Mouse (Mus musculus) hindbrain, embryonic 14.5 days (tissue): Measurements from ENCODE around the gene Ntm. TPM values are rescaled to one million over a fixed set of nuclear protein-coding genes. Genes with fewer than 3 reads are reported as not detected.
A peak's percentile ranks its signal among the peaks of the same experiment; 100 is the strongest.

Experiments used
- ATAC-seq: fragments of 200-750 bp; cut with Nextera tagmentation; 2 replicates; pipeline ENCODE4 v1.8.0; 2017; ENCODE audit warnings: moderate number of reproducible peaks, mild to moderate bottlenecking, moderate TSS enrichment, moderate library complexity; ENCODE audit not compliant: low FRiP score
- DNase-seq: peaks from one replicate; pipeline ENCODE4 v3.0.0-alpha.2; 2015; ENCODE audit warnings: low spot score
- H3K27ac ChIP-seq: fragments of 300-500 bp; sonication (generic); 2 replicates; pipeline ENCODE4 v1.5.1; 2014; ENCODE audit warnings: mild to moderate bottlenecking, moderate library complexity
- H3K27me3 ChIP-seq: fragments of 300-500 bp; sonication (generic); 2 replicates; pipeline ENCODE4 v1.6.1; 2014; ENCODE audit warnings: mild to moderate bottlenecking, low read length, mixed read lengths; ENCODE audit not compliant: control insufficient read depth, insufficient read depth
- H3K36me3 ChIP-seq: fragments of 300-500 bp; sonication (generic); replicated peaks from 2 replicates; pipeline ENCODE4 v1.6.1; 2014; ENCODE audit not compliant: control insufficient read depth, insufficient read depth
- H3K4me1 ChIP-seq: fragments of 300-500 bp; sonication (generic); replicated peaks from 2 replicates; pipeline ENCODE4 v1.6.1; 2014; ENCODE audit warnings: antibody characterized with exemption, low read length, mixed read lengths; ENCODE audit not compliant: control insufficient read depth, insufficient read depth
- H3K4me2 ChIP-seq: fragments of 300-500 bp; sonication (generic); replicated peaks from 2 replicates; pipeline ENCODE4 v1.6.1; 2014; ENCODE audit warnings: mild to moderate bottlenecking, moderate library complexity
- H3K4me3 ChIP-seq: fragments of 300-500 bp; sonication (generic); replicated peaks from 2 replicates; pipeline ENCODE4 v1.5.1; 2014; ENCODE audit warnings: mild to moderate bottlenecking, low read length
- H3K9ac ChIP-seq: fragments of 300-500 bp; sonication (generic); 2 replicates; pipeline ENCODE4 v1.6.1; 2014
- H3K9me3 ChIP-seq: fragments of 300-500 bp; sonication (generic); 2 replicates; pipeline ENCODE4 v1.6.1; 2016; ENCODE audit warnings: low read length; ENCODE audit not compliant: control insufficient read depth
- WGBS: fragments of 180-500 bp; shearing (Covaris S2); extraction: QIAGEN DNeasy Blood & Tissue Kit; methylation state at CpG from one replicate; pipeline ENCODE4 v1.1.7; 2014; 5-methylcytosine and 5-hydroxymethylcytosine counted together
- polyA plus RNA-seq: library from polyadenylated mRNA; unstranded; fragments of >200 nt; fragmentation: Nextera tagmentation; extraction: Ambion mirVana; gene quantifications from 2 replicates; pipeline ENCODE4 v1.2.1, GENCODE M21; 2014

Gene Ntm
- polyA plus RNA-seq, 1 experiment from 2014 or later, result 196 TPM

DNA sequence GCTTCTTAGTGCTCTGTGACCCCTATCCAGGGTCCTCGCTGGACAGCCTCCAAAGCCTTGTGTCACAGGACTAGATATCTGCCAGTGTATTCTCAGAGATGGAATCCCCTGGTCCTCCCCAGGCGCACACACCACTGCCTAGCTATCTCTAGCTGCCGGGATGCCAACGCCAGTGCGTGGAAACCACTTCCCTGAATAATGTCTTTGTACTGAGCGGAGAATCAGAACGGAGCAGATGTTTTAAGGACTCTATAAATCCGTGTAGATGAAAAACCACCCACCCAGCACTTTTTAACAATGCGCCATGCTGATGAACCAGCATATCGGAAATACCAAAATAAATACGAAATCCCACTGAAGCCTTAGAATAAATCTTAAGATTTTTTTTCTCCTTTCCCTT, 384.7 kb downstream of the Ntm start:
- 68% methylated on average over 11 of the region's 11 CpGs for WGBS
- Histone ChIP-seq H3K36me3 (no peaks in the 10 kb centered on the region), H3K4me1 (peaks cover 11% of the 10 kb centered on the region; the same call in 1 of the 2 replicates), H3K4me2 (no peak overlapping the region), H3K9me3 (no peaks in the 10 kb centered on the region), H3K4me3 (no peak overlapping the region), H3K9ac (no peak overlapping the region), H3K27me3 (no peaks in the 10 kb centered on the region), H3K27ac (no peak overlapping the region)
- ATAC-seq, result no peak
- no peak for DNase-seq

DNA sequence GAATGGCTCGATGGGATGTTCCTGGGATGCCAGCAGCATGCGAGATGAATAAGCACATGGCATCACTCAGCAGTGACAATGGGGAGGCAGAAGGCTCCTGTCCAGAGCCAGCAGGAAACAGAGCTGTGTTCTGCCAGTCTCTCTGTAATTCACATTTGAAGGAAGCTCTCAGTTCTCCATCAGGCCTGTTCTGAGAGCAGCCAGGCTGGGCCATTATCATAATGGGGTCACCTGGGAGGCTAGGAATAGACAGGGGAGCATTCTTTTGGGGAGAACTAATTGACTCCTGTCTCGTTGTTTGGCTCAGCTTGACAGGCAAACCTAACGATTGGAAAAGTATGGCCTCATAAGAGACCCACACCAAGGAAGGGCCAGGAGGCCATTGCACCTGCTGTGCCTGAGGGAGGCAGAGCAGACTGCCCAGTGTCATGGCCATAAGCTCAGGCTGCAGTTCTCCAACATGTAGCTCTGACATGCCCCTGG, 386.8 kb downstream of the Ntm start:
- H3K9ac ChIP-seq, result no peak overlapping the region
- H3K4me1 ChIP-seq, result peaks cover 11% of the 10 kb centered on the region; the same call in 1 of the 2 replicates
- 19% methylated on average over 4 of the region's 4 CpGs for WGBS
- 0 out of 2 replicates have a peak overlapping the region, but pooled peaks have one; percentile 26 for H3K27ac ChIP-seq
- H3K4me3 ChIP-seq, result no peak overlapping the region
- no peaks in the 10 kb centered on the region for H3K36me3 ChIP-seq
- no peaks in the 10 kb centered on the region for H3K9me3 ChIP-seq
- no peak overlapping the region for H3K4me2 ChIP-seq
- H3K27me3 ChIP-seq, result no peaks in the 10 kb centered on the region
- DNase-seq (no peak), ATAC-seq (no peak)

DNA sequence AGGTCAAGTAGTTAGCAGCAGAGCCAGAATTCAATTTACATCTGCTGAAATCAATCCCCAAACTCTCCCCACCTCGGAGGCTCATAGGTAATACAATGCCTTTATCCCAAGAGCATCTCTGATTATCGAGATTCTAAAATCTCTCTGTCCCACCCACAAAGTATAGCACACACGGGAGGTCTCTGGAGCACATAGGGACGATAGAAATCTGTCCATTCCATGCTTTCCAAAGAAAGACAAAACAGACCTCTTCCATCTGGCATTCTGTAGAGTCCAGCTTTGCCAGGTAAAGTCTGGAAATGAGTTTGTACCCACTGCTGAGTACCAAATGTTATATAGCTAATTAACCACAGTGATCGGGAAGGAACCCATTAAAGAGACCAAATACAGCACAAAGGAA, 388.4 kb downstream of the Ntm start:
- no peak for DNase-seq
- H3K4me3 ChIP-seq, result no peak overlapping the region
- H3K36me3 ChIP-seq, result no peaks in the 10 kb centered on the region
- no peak overlapping the region for H3K9ac ChIP-seq
- H3K4me1 ChIP-seq, result peaks cover 11% of the 10 kb centered on the region; the same call in 1 of the 2 replicates
- 79% methylated on average over 5 of the region's 5 CpGs for WGBS
- no peak overlapping the region for H3K4me2 ChIP-seq
- no peak for ATAC-seq
- no peaks in the 10 kb centered on the region for H3K27me3 ChIP-seq
- no peak overlapping the region for H3K27ac ChIP-seq
- H3K9me3 ChIP-seq, result no peaks in the 10 kb centered on the region

DNA sequence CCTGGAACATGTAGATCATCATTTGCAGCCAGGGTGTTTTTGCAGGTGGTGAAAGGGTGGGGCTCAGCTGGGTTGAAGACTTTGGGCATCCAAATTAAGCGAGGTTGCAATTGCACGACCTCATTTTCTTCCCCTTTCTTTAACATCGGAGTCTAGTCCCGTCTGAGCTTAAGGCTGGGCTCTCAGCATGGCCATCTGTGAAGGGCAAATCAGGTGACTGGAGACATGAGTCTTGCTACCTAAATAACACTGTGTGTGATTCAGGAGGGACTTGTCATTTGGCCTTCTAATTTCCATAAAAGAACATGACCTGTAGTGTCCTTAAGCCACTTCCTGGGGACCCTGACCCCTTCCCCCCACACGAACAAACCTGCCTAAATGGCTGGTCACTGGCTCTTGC, 394.4 kb downstream of the Ntm start:
- 76% methylated on average over 5 of the region's 5 CpGs for whole genome bisulfite sequencing
- Histone ChIP-seq H3K4me3 (no peak overlapping the region), H3K36me3 (no peaks in the 10 kb centered on the region)

DNA sequence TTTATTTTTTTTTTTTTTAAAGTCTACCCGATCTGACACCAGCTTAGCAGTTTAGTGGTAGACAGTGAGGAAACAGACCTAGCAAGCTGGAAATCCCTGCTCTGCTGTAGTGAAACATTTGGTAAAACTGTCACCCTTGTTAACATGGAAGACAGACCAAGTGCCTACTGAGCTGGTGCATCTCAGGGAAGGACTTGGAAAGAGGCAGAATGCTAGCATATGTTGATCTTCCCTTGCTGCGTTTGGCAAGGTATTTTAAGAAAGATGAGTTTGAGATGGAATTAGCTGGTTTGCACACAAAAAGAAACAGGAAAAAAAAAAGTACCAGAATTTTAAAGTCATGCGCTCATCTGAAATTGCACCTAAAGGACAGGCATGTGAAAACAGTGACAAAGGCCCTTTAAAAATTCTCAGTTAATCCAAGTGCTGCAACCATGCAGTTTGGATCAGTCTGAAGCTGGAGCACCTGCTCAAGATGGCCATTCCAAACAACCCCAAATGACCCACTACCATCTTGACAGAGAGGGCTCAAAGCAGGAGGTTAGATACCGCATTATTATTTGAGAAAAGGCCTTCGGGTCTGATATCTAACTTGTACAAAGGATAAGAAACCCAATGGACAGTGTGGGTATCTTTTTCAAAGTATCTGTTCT, 400.4 kb downstream of the Ntm start:
- 92% methylated on average over 5 of the region's 5 CpGs for WGBS
- Histone ChIP-seq H3K9me3 (no peaks in the 10 kb centered on the region), H3K27me3 (no peaks in the 10 kb centered on the region), H3K4me3 (no peak overlapping the region), H3K36me3 (no peaks in the 10 kb centered on the region), H3K9ac (no peak overlapping the region), H3K4me2 (no peak overlapping the region), H3K4me1 (0 out of 2 replicates have a peak, but pooled peaks cover 3% of the 10 kb centered on the region), H3K27ac (no peak overlapping the region)
- ATAC-seq (no peak), DNase-seq (no peak)

More for the DNA sequence above, 394.4 kb downstream of the Ntm start:
- H3K4me1 ChIP-seq, result 0 out of 2 replicates have a peak, but pooled peaks cover 3% of the 10 kb centered on the region
- H3K9me3 ChIP-seq, result no peaks in the 10 kb centered on the region
- no peak for ATAC-seq
- DNase-seq, result no peak
- no peaks in the 10 kb centered on the region for H3K27me3 ChIP-seq
- H3K9ac ChIP-seq, result no peak overlapping the region
- no peak overlapping the region for H3K4me2 ChIP-seq
- H3K27ac ChIP-seq, result no peak overlapping the region

DNA sequence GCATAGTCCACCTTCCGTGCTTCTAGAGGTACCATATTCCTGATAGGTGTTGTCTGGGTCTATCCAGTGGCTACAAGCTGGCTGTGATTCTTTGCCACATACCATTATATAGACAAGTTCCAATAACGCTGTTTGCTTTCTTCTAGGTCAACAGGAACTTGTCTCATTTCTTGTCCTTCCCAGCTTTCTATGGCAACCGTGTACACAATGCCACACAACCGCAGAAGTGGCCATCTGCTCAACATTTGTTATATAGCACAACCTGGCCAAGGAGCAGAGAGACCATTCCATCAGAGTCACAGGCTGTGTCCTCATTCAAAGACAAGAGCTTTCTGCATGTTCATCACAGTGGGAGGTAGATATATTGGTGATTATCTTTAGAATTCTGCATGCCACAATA, 404.0 kb downstream of the Ntm start:
- WGBS, result 86% methylated on average over 4 of the region's 4 CpGs
- ATAC-seq (no peak), DNase-seq (no peak)
- Histone ChIP-seq H3K27ac (no peak overlapping the region), H3K9ac (no peak overlapping the region), H3K4me1 (no peaks in the 10 kb centered on the region), H3K27me3 (no peaks in the 10 kb centered on the region), H3K36me3 (no peaks in the 10 kb centered on the region), H3K4me3 (no peak overlapping the region), H3K9me3 (no peaks in the 10 kb centered on the region), H3K4me2 (no peak overlapping the region)

DNA sequence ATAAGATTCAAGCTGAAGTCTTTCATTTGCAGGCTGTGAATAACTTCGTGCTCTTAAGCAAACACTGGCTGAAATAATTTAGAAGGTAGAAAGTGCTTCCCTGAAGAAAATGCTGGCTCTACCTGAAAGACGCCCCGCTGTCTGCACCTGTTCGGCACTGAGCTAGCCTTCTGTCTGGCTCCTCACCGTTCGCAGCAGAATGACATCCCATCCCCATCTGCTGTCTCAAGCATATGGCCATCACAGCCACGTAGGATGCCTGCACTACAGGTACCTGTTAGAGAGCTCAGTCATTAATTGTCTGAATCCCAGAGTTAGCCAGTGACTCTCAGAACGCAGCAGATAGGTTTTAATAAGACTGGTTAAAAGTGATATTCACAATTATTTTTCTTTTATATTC, 412.4 kb downstream of the Ntm start:
- no peaks in the 10 kb centered on the region for H3K9me3 ChIP-seq
- no peaks in the 10 kb centered on the region for H3K27me3 ChIP-seq
- no peak overlapping the region for H3K4me3 ChIP-seq
- no peak overlapping the region for H3K27ac ChIP-seq
- H3K4me2 ChIP-seq, result no peak overlapping the region
- no peaks in the 10 kb centered on the region for H3K36me3 ChIP-seq
- no peaks in the 10 kb centered on the region for H3K4me1 ChIP-seq
- H3K9ac ChIP-seq, result no peak overlapping the region
- ATAC-seq (no peak), DNase-seq (no peak)
- WGBS, result 82% methylated on average over 8 of the region's 8 CpGs

DNA sequence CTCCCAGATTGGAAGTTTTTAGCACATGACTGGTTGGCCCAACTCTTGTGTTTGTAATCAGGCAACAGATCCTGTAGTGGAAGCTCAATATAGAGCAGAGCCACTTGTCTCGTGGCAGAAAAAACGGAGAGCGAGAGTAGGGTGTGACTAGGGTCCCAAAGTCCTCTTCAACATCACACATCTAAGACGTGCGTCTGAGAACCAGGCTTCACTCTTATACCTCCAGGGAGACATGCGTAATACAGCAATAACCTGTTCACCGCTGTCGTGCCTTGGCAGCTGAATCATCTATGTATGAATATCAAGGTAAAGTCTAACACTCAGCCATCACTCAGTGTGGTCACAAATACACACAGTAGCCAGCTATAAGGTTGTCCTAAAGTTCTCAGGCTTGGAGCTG, 412.8 kb downstream of the Ntm start:
- Histone ChIP-seq H3K9me3 (no peaks in the 10 kb centered on the region), H3K4me2 (no peak overlapping the region), H3K36me3 (no peaks in the 10 kb centered on the region), H3K9ac (no peak overlapping the region), H3K27ac (no peak overlapping the region), H3K27me3 (no peaks in the 10 kb centered on the region), H3K4me1 (no peaks in the 10 kb centered on the region), H3K4me3 (no peak overlapping the region)
- 91% methylated on average over 8 of the region's 8 CpGs for WGBS
- DNase-seq, result no peak
- ATAC-seq, result no peak

DNA sequence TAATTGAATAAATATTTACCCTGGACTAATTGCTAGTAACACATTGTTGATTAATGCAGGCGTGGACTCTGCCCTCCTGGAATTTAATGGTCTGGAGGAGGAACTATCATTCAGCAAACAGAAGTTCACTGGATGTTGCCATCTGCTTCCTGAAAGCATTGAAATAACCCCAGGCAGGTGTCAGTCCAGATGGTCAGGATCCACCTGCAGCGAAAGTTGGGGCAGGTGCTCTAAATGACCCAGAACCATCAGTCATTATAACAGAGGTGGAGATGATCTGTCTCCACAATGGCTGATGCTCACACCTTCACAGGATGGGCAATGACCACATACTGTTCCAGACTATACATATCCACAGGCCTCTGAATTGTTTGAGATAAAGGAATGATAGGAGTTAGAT, 426.5 kb downstream of the Ntm start:
- Histone ChIP-seq H3K4me3 (no peak overlapping the region), H3K9me3 (no peaks in the 10 kb centered on the region), H3K27ac (no peak overlapping the region), H3K27me3 (no peaks in the 10 kb centered on the region), H3K4me1 (peaks cover 10% of the 10 kb centered on the region; the same call in 1 of the 2 replicates), H3K36me3 (no peaks in the 10 kb centered on the region), H3K4me2 (no peak overlapping the region), H3K9ac (no peak overlapping the region)
- DNase-seq, result no peak
- 92% methylated on average over 2 of the region's 2 CpGs for WGBS
- no peak for ATAC-seq
